28 mouse cellular contexts compared by ENCODE assay signal in genomic region chr2:15166435-15167024, GRCm38 (mm10).
DNase-seq lines count a peak whose midpoint lies in the region; ATAC-seq and TF ChIP-seq lines count a peak whose summit lies in the region.
"Had no signal": no experiment of that assay in that cellular context is flagged by ENCODE, and none has a peak within 500 bp of the region (broad histone marks: within the 10 kb centered on the region; RNA-seq: fewer than 3 reads in every experiment).

No protein-coding gene starts in this region.

- peak; percentile 73 for ATAC-seq in lung, embryonic 16.5 days (ENCODE audit: low read depth)
- ATAC-seq in intestine, embryonic 15.5 days: peak; percentile 77
- peak; percentile 81 for ATAC-seq in stomach, embryonic 14.5 days (ENCODE audit: insufficient number of reproducible peaks, insufficient read depth, low FRiP score, low read depth)
- peak; percentile 85 for ATAC-seq in stomach, postnatal 0 days (ENCODE audit: low FRiP score, low TSS enrichment)
- ATAC-seq: forebrain, embryonic 13.5 days; forebrain, embryonic 16.5 days; Patski had no signal

- no peak overlapping the region for H3K9ac ChIP-seq in lung, embryonic 16.5 days (ENCODE audit: low read length)
- H3K9ac ChIP-seq in intestine, embryonic 15.5 days: no peak overlapping the region
- H3K9ac ChIP-seq in stomach, embryonic 14.5 days (replicated peaks; ENCODE audit: low read depth, low read length): no peak overlapping the region
- no peak overlapping the region for H3K9ac ChIP-seq in stomach, postnatal 0 days (ENCODE audit: low read length)
- H3K9ac ChIP-seq: forebrain, embryonic 13.5 days; heart, embryonic 12.5 days; heart, embryonic 15.5 days; hindbrain, embryonic 13.5 days had no signal

- DNase-seq in lung, postnatal 36 days: no peak
- DNase-seq in stomach, postnatal 0 days (ENCODE audit: low spot score): no peak
- no peak for DNase-seq in right cerebral cortex, postnatal 10 days (ENCODE audit: low spot score in 2 of 2)
- DNase-seq in layer of hippocampus, adult 11-12 months (ENCODE audit: low spot score): no peak
- DNase-seq: adrenal gland, postnatal 10 days; adrenal gland, postnatal 36 days; B cell, adult 2 months; cerebellum, adult 18-20 months; cerebellum, adult 9-10 months; cerebellum, postnatal 14 days; gastrocnemius, adult 2 months; gastrocnemius, postnatal 14 days; heart, adult 11 months; heart, postnatal 10 days; heart, postnatal 36 days had no signal

- H3K36me3 ChIP-seq in lung, embryonic 16.5 days (ENCODE audit: control insufficient read depth, insufficient read depth, low read length): no peaks in the 10 kb centered on the region
- no peaks in the 10 kb centered on the region for H3K36me3 ChIP-seq in intestine, embryonic 15.5 days
- no peaks in the 10 kb centered on the region for H3K36me3 ChIP-seq in stomach, embryonic 14.5 days (ENCODE audit: control insufficient read depth, insufficient read depth, low read length)
- H3K36me3 ChIP-seq in stomach, postnatal 0 days (ENCODE audit: control insufficient read depth, insufficient read depth, low read length): no peaks in the 10 kb centered on the region
- H3K36me3 ChIP-seq: forebrain, embryonic 10.5 days; G1E; heart, embryonic 12.5 days; heart, embryonic 15.5 days; hindbrain, embryonic 10.5 days; hindbrain, embryonic 13.5 days had no signal

- H3K4me3 ChIP-seq in lung, embryonic 16.5 days (ENCODE audit: low read length): no peak overlapping the region
- no peak overlapping the region for H3K4me3 ChIP-seq in intestine, embryonic 15.5 days (replicated peaks)
- no peak overlapping the region for H3K4me3 ChIP-seq in stomach, embryonic 14.5 days (ENCODE audit: low read depth, low read length)
- H3K4me3 ChIP-seq in stomach, postnatal 0 days (ENCODE audit: low read depth, low read length): no peak overlapping the region
- H3K4me3 ChIP-seq: forebrain, embryonic 10.5 days; forebrain, embryonic 13.5 days; gastrocnemius, adult 2 months; heart, embryonic 12.5 days; heart, embryonic 15.5 days; hindbrain, embryonic 10.5 days; hindbrain, embryonic 13.5 days had no signal

- H3K27ac ChIP-seq in lung, embryonic 16.5 days (ENCODE audit: low read length): no peak overlapping the region
- no peak overlapping the region for H3K27ac ChIP-seq in intestine, embryonic 15.5 days
- H3K27ac ChIP-seq in stomach, embryonic 14.5 days (ENCODE audit: low read length): no peak overlapping the region
- H3K27ac ChIP-seq in stomach, postnatal 0 days (replicated peaks): no peak overlapping the region
- H3K27ac ChIP-seq: forebrain, embryonic 10.5 days; forebrain, embryonic 13.5 days; gastrocnemius, adult 2 months; heart, embryonic 15.5 days; hindbrain, embryonic 10.5 days; hindbrain, embryonic 13.5 days had no signal

- H3K4me2 ChIP-seq in lung, embryonic 16.5 days (ENCODE audit: low read depth, low read length): no peak overlapping the region
- no peak overlapping the region for H3K4me2 ChIP-seq in intestine, embryonic 15.5 days (replicated peaks)
- no peak overlapping the region for H3K4me2 ChIP-seq in stomach, embryonic 14.5 days (replicated peaks; ENCODE audit: low read depth, low read length)
- no peak overlapping the region for H3K4me2 ChIP-seq in stomach, postnatal 0 days (replicated peaks; ENCODE audit: low read depth)
- H3K4me2 ChIP-seq: forebrain, embryonic 13.5 days; heart, embryonic 12.5 days; heart, embryonic 15.5 days; hindbrain, embryonic 13.5 days had no signal

- no peaks in the 10 kb centered on the region for H3K9me3 ChIP-seq in lung, embryonic 16.5 days (ENCODE audit: control insufficient read depth, low read length)
- no peaks in the 10 kb centered on the region for H3K9me3 ChIP-seq in intestine, embryonic 15.5 days
- H3K9me3 ChIP-seq in stomach, embryonic 14.5 days (ENCODE audit: control insufficient read depth, low read depth, low read length): no peaks in the 10 kb centered on the region
- H3K9me3 ChIP-seq in stomach, postnatal 0 days (ENCODE audit: control insufficient read depth, low read length): no peaks in the 10 kb centered on the region
- H3K9me3 ChIP-seq: forebrain, embryonic 10.5 days; forebrain, embryonic 13.5 days; G1E; heart, embryonic 12.5 days; heart, embryonic 15.5 days; hindbrain, embryonic 10.5 days; hindbrain, embryonic 13.5 days had no signal

- TF ChIP-seq CTCF in stomach, postnatal 0 days (IDR thresholded peaks at IDR 0.05; ENCODE audit: low read depth): no peak

- TF ChIP-seq EP300 in stomach, postnatal 0 days (optimal IDR thresholded peaks at IDR 0.05): no peak

- H3K4me1 ChIP-seq in lung, embryonic 16.5 days (replicated peaks; ENCODE audit: control insufficient read depth, insufficient read depth, low read length): no peaks in the 10 kb centered on the region
- H3K4me1 ChIP-seq in intestine, embryonic 15.5 days (replicated peaks): no peaks in the 10 kb centered on the region
- no peaks in the 10 kb centered on the region for H3K4me1 ChIP-seq in stomach, embryonic 14.5 days (ENCODE audit: control insufficient read depth, insufficient read depth, low read length)
- H3K4me1 ChIP-seq in stomach, postnatal 0 days (replicated peaks; ENCODE audit: control insufficient read depth, insufficient read depth): no peaks in the 10 kb centered on the region
- H3K4me1 ChIP-seq: forebrain, embryonic 10.5 days; forebrain, embryonic 13.5 days; heart, embryonic 12.5 days; heart, embryonic 15.5 days; hindbrain, embryonic 10.5 days; hindbrain, embryonic 13.5 days had no signal

- H3K27me3 ChIP-seq in lung, embryonic 16.5 days (ENCODE audit: control insufficient read depth, insufficient read depth, low read depth, low read length): no peaks in the 10 kb centered on the region
- no peaks in the 10 kb centered on the region for H3K27me3 ChIP-seq in intestine, embryonic 15.5 days (replicated peaks)
- H3K27me3 ChIP-seq in stomach, embryonic 14.5 days (ENCODE audit: control insufficient read depth, insufficient read depth, low read length): no peaks in the 10 kb centered on the region
- H3K27me3 ChIP-seq in stomach, postnatal 0 days (ENCODE audit: control insufficient read depth, insufficient read depth, low read length): no peaks in the 10 kb centered on the region
- H3K27me3 ChIP-seq: CH12.LX; forebrain, embryonic 13.5 days; heart, embryonic 12.5 days; heart, embryonic 15.5 days; hindbrain, embryonic 13.5 days had no signal
